Mouse (Mus musculus) MEL (cell line): ENCODE results near the gene Lsm7. TPM values are rescaled to one million over a fixed set of nuclear protein-coding genes. Genes with fewer than 3 reads are reported as not detected.

Experiments used
- DNase-seq: peaks from one replicate; pipeline ENCODE4 v3.0.0; 2011; ENCODE audit warnings: low read depth, low spot score
- H3K27ac ChIP-seq: 2 replicates; pipeline ENCODE4 v1.5.1; 2012; ENCODE audit warnings: low read depth, mild to moderate bottlenecking, control low read depth, low read length, moderate library complexity; ENCODE audit not compliant: control insufficient read depth
- H3K27me3 ChIP-seq, 2 experiments: fragments of 150-350 bp in 1 of 2; sonication (generic) in 1 of 2; 2 replicates each; pipeline ENCODE4 v1.6.1; 2012; ENCODE audit warnings: low read length in 2 of 2, mild to moderate bottlenecking in 2 of 2, improper control_type of control experiment in 1 of 2, moderate library complexity in 1 of 2; ENCODE audit not compliant: insufficient read depth in 2 of 2, control insufficient read depth in 1 of 2
- H3K36me3 ChIP-seq, 2 experiments: 2 replicates each; pipeline ENCODE4 v1.6.1; 2012 to 2014; ENCODE audit warnings: low read length in 2 of 2, improper control_type of control experiment in 1 of 2, inconsistent platforms in 1 of 2, mild to moderate bottlenecking in 1 of 2; ENCODE audit not compliant: insufficient read depth in 2 of 2, control insufficient read depth in 1 of 2
- H3K4me1 ChIP-seq, 2 experiments: fragments of 150-350 bp in 1 of 2; sonication (generic) in 1 of 2; 2 replicates each; pipeline ENCODE4 v1.6.1; 2012; ENCODE audit warnings: low read length in 2 of 2, improper control_type of control experiment in 1 of 2, mild to moderate bottlenecking in 1 of 2; ENCODE audit not compliant: insufficient read depth in 2 of 2, control insufficient read depth in 1 of 2
- H3K4me3 ChIP-seq, 2 experiments: fragments of 150-350 bp in 1 of 2; sonication (generic) in 1 of 2; 2 replicates each; pipeline ENCODE4 v1.5.1; 2012; ENCODE audit warnings: low read depth in 2 of 2, low read length in 2 of 2, mild to moderate bottlenecking in 2 of 2, moderate library complexity in 2 of 2, control low read depth in 1 of 2, improper control_type of control experiment in 1 of 2; ENCODE audit not compliant: control insufficient read depth in 1 of 2, insufficient read depth in 1 of 2
- H3K79me2 ChIP-seq: 2 replicates; pipeline ENCODE4 v1.6.1; 2012; ENCODE audit warnings: mild to moderate bottlenecking, low read length, moderate library complexity; ENCODE audit not compliant: control insufficient read depth, poor library complexity, insufficient read depth
- H3K9ac ChIP-seq: 2 replicates; pipeline ENCODE4 v1.6.1; 2012; ENCODE audit warnings: low read depth, mild to moderate bottlenecking, control low read depth, low read length, moderate library complexity; ENCODE audit not compliant: control insufficient read depth, poor library complexity, severe bottlenecking
- H3K9me3 ChIP-seq: fragments of 150-350 bp; sonication (generic); replicated peaks from 2 replicates; pipeline ENCODE4 v1.6.1; 2012; ENCODE audit warnings: mild to moderate bottlenecking, low read length, improper control_type of control experiment, moderate library complexity; ENCODE audit not compliant: insufficient read depth
- CHD1 ChIP-seq: IDR thresholded peaks from 2 replicates; pipeline ENCODE4 v1.6.1; 2012; ENCODE audit warnings: low read depth, mild to moderate bottlenecking, inconsistent platforms, low read length, improper control_type of control experiment
- CTCF ChIP-seq, 3 experiments: IDR thresholded peaks in 2 of 3; conservative IDR thresholded peaks in 1 of 3; 2 replicates each; pipeline ENCODE4 v1.5.1; 2011 to 2012; ENCODE audit warnings: low read length in 3 of 3, low read depth in 2 of 3, mild to moderate bottlenecking in 2 of 3, improper control_type of control experiment in 1 of 3, inconsistent platforms in 1 of 3, mixed read lengths in 1 of 3, moderate library complexity in 1 of 3; ENCODE audit not compliant: control insufficient read depth in 1 of 3, insufficient read depth in 1 of 3, poor library complexity in 1 of 3, severe bottlenecking in 1 of 3
- E2F4 ChIP-seq: IDR thresholded peaks from 2 replicates; pipeline ENCODE4 v1.6.1; 2011; ENCODE audit warnings: low read depth, low read length, improper control_type of control experiment, borderline replicate concordance
- ELF1 ChIP-seq: IDR thresholded peaks from 2 replicates; pipeline ENCODE4 v1.6.1; 2014; ENCODE audit warnings: low read depth, mild to moderate bottlenecking, inconsistent platforms, low read length, improper control_type of control experiment, moderate library complexity
- ETS1 ChIP-seq: IDR thresholded peaks from 2 replicates; pipeline ENCODE4 v1.6.1; 2012; ENCODE audit warnings: low read depth, mild to moderate bottlenecking, inconsistent platforms, low read length, improper control_type of control experiment, moderate library complexity
- GATA1 ChIP-seq: IDR thresholded peaks from 2 replicates; pipeline ENCODE4 v1.6.1; 2011; ENCODE audit warnings: low read depth, low read length, improper control_type of control experiment
- JUND ChIP-seq: IDR thresholded peaks from 2 replicates; pipeline ENCODE4 v1.6.1; 2011; ENCODE audit warnings: low read depth, mild to moderate bottlenecking, improper control_type of control experiment, low read length
- KAT2A ChIP-seq: conservative IDR thresholded peaks from 2 replicates; pipeline ENCODE4 v1.6.1; 2012; ENCODE audit warnings: low read depth, low read length, improper control_type of control experiment, inconsistent platforms
- MAFK ChIP-seq: IDR thresholded peaks from 2 replicates; pipeline ENCODE4 v1.6.1; 2011; ENCODE audit warnings: low read depth, mild to moderate bottlenecking, low read length, improper control_type of control experiment, borderline replicate concordance
- MAZ ChIP-seq: IDR thresholded peaks from 2 replicates; pipeline ENCODE4 v1.6.1; 2012; ENCODE audit warnings: low read depth, mild to moderate bottlenecking, inconsistent platforms, low read length, improper control_type of control experiment
- MEF2A ChIP-seq: IDR thresholded peaks from 2 replicates; pipeline ENCODE4 v1.6.1; 2014; ENCODE audit warnings: low read depth, mild to moderate bottlenecking, inconsistent platforms, low read length, improper control_type of control experiment; ENCODE audit not compliant: poor library complexity, insufficient replicate concordance, severe bottlenecking; ENCODE audit errors: extremely low read depth
- MYC ChIP-seq: IDR thresholded peaks from 2 replicates; pipeline ENCODE4 v1.6.1; 2011; ENCODE audit warnings: low read depth, mild to moderate bottlenecking, low read length, improper control_type of control experiment, moderate library complexity
- POLR2AphosphoS2 ChIP-seq: IDR thresholded peaks from 2 replicates; pipeline ENCODE4 v1.6.1; 2011; ENCODE audit warnings: low read length, improper control_type of control experiment
- POLR2AphosphoS5 ChIP-seq: IDR thresholded peaks from 2 replicates; pipeline ENCODE4 v1.6.1; 2012; ENCODE audit warnings: low read depth, borderline replicate concordance, mild to moderate bottlenecking, inconsistent platforms, low read length, moderate library complexity, mixed read lengths
- RAD21 ChIP-seq: IDR thresholded peaks from 2 replicates; pipeline ENCODE4 v1.6.1; 2011; ENCODE audit warnings: mild to moderate bottlenecking, low read depth, low read length, improper control_type of control experiment
- RCOR1 ChIP-seq: IDR thresholded peaks from 2 replicates; pipeline ENCODE4 v1.6.1; 2012; ENCODE audit warnings: low read depth, mild to moderate bottlenecking, inconsistent platforms, low read length, improper control_type of control experiment
- SIN3A ChIP-seq: IDR thresholded peaks from 2 replicates; pipeline ENCODE4 v1.6.1; 2012; ENCODE audit warnings: low read length, improper control_type of control experiment, inconsistent platforms
- TAL1 ChIP-seq: IDR thresholded peaks from 2 replicates; pipeline ENCODE4 v1.6.1; 2012; ENCODE audit warnings: mild to moderate bottlenecking, inconsistent platforms, low read length, moderate library complexity, mixed read lengths
- USF2 ChIP-seq, 2 experiments: IDR thresholded peaks; 2 replicates each; pipeline ENCODE4 v1.6.1; 2011 to 2012; ENCODE audit warnings: improper control_type of control experiment in 2 of 2, low read length in 2 of 2, borderline replicate concordance in 1 of 2, inconsistent platforms in 1 of 2, low read depth in 1 of 2, mild to moderate bottlenecking in 1 of 2; ENCODE audit not compliant: insufficient read depth in 1 of 2
- ZC3H11A ChIP-seq: IDR thresholded peaks from 2 replicates; pipeline ENCODE4 v1.6.1; 2012; ENCODE audit warnings: low read depth, mild to moderate bottlenecking, inconsistent platforms, low read length, improper control_type of control experiment
- ZKSCAN1 ChIP-seq: IDR thresholded peaks from 2 replicates; pipeline ENCODE4 v1.6.1; 2012; ENCODE audit warnings: low read depth, mild to moderate bottlenecking, inconsistent platforms, low read length, improper control_type of control experiment, moderate library complexity
- polyA plus RNA-seq, 2 experiments: library from polyadenylated mRNA; stranded (reverse) in 1 of 2; unstranded in 1 of 2; fragments of >175 nt in 1 of 2; fragments of >200 nt in 1 of 2; gene quantifications; 2 replicates each; pipeline versions ENCODE4 v1.2.1 to v1.2.4; 2012; ENCODE audit warnings: low replicate concordance in 2 of 2, low read depth in 1 of 2; ENCODE audit not compliant: insufficient read length in 2 of 2, insufficient read depth in 1 of 2, missing spikeins in 1 of 2
- total RNA-seq: library from RNA; depleted of rRNA; stranded (reverse); fragments of 300-350 nt; gene quantifications from 2 replicates; pipeline ENCODE4 v1.2.3, GENCODE M21; 2012

The Lsm7 gene
- total and polyA plus RNA-seq, 3 experiments: 246 to 637 TPM; not detected in 1

GRCm38 (mm10) chr10:80904709-80905108 lies 49.7 kb upstream of the Lsm7 start:
- no peak overlapping the region for H3K27ac ChIP-seq
- H3K9me3 ChIP-seq: no peaks in the 10 kb centered on the region
- no peak for DNase-seq
- H3K36me3 ChIP-seq: no peaks in the 10 kb centered on the region; a peak in 2 of 4 replicates
- no peak overlapping the region for H3K4me3 ChIP-seq
- peaks cover 8% of the 10 kb centered on the region for H3K79me2 ChIP-seq
- no peak overlapping the region for H3K9ac ChIP-seq
- TF ChIP-seq E2F4 (no peak), MEF2A (no peak), ELF1 (no peak), USF2 (IDR thresholded peaks at IDR 0.05; ENCODE audit: borderline replicate concordance in 1 of 2, insufficient read depth in 1 of 2, low read depth in 1 of 2, low read length in 2 of 2) (no peak), MAZ (no peak)
- 0 out of 4 replicates have a peak, but pooled peaks cover 0 to under 1% of the 10 kb centered on the region in 2 experiments for H3K4me1 ChIP-seq
- H3K27me3 ChIP-seq: no peaks in the 10 kb centered on the region

- no peak overlapping the region for H3K4me3 ChIP-seq
- no peak overlapping the region for H3K27ac ChIP-seq
- no peaks in the 10 kb centered on the region for H3K9me3 ChIP-seq
- peaks cover 14% of the 10 kb centered on the region for H3K79me2 ChIP-seq
- H3K27me3 ChIP-seq: no peaks in the 10 kb centered on the region
- no peak for TF ChIP-seq GATA1
- TF ChIP-seq POLR2AphosphoS5: no peak
- no peak for TF ChIP-seq RCOR1
- TF ChIP-seq MAFK: no peak
- TF ChIP-seq CTCF (IDR thresholded peaks at IDR 0.05 in 2 of 3, conservative IDR thresholded peaks at IDR 0.05 in 1 of 3; ENCODE audit: control insufficient read depth in 1 of 3, insufficient read depth in 1 of 3, low read depth in 2 of 3, low read length in 3 of 3, poor library complexity in 1 of 3, severe bottlenecking in 1 of 3): no peak
- no peak for TF ChIP-seq ELF1
- no peak for TF ChIP-seq ETS1
- TF ChIP-seq KAT2A: no peak
- TF ChIP-seq RAD21: no peak
- TF ChIP-seq USF2 (IDR thresholded peaks at IDR 0.05; ENCODE audit: borderline replicate concordance in 1 of 2, insufficient read depth in 1 of 2, low read depth in 1 of 2, low read length in 2 of 2): no peak
- TF ChIP-seq JUND: no peak
- TF ChIP-seq SIN3A: no peak
- no peak for TF ChIP-seq TAL1
- no peak for TF ChIP-seq CHD1
- TF ChIP-seq POLR2AphosphoS2: no peak
- TF ChIP-seq MEF2A: no peak
- TF ChIP-seq ZKSCAN1: no peak
- TF ChIP-seq MYC: no peak
- TF ChIP-seq ZC3H11A: no peak
- TF ChIP-seq, all 39 proteins: peak for 0
- Histone ChIP-seq H3K4me1 (peaks cover 0 to 6% of the 10 kb centered on the region in 2 experiments; a peak in 2 of 4 replicates), H3K9ac (no peak overlapping the region), H3K36me3 (peaks cover 0 to 5% of the 10 kb centered on the region in 2 experiments; a peak in 2 of 4 replicates)
- no peak for DNase-seq
These were observed 49.1 kb upstream of the Lsm7 start for GRCm38 (mm10) chr10:80904004-80904693.
